Mouse (Mus musculus): Measurements from ENCODE around the gene Zfp524.

Gene Zfp524

DNA sequence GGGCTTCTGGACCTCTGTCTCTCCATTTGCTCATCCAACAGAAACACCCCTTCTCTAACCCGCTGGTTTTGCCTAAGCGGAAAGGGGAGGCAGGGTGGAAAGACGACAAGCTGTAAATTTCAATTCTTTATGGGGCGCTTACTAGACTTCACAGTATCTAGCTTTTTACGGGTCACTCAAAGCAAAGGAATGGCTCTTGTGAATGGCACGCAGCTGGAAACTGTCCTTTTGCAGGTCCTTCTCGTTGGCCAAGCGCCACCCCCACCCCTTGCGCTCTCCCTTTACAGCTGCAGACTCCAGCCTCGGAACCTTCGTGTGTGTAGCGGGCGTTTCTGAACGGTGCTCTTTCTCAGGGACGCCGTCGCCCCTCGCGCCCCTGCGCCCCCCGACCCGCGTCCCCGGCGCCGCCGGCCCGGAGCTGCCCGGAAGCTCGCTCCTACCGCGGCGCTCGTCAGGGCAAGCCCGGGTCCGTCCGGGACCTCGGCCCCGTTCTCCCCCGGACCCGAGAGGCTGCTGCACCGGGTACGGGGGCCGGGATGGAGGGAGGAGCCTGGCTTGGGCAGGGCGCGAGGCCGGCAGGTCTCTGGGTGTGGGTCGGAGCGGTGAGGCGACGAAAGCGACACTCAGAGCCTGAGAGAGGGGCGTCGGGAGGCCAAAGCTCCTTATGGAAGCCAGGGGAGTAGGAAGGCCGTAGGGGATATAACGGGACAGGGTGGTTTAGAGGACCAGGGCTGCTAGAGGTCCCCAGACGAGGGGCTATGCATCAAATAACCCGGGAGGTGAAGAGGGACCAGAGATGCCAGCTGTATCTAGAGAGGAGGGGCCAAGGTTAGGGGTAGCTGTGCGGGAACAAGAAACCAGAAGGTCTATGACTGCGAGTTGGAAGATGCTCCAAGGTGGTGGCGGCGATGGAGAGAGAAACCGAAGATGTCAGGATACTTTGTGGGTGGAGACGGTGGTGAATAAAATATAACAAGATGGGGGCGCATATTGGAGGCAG is 37.3 kb downstream of the Zfp524 start, which contains the start of gene Zfp580:
TSS of gene Zfp580 (plus strand) at position 346 of the 1,000 bp plus-strand sequence.
- peak; percentile 86 for DNase-seq (ENCODE audit: low spot score)

DNA sequence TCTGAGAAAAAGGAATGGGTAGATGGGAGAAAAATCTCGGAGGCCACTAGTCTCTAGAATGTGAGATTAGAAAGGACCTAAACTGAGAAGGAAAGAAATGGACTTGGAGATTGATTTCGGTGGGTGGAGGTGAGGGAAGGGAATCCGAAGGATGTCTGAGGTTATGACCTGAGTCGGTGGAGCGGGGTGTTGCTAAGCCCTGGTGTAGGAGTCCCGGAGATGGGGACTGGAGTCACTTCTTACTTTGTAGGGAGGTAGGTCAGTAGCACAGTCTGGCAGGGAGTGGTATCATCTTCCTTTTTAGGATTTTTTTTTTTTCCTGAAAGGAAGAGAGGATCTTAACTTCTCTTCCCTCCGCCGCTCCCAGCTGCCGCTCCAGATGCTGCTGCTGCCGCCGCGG is 38.2 kb downstream of the Zfp524 start:
- peak; percentile 35 for DNase-seq (ENCODE audit: low spot score)

GRCm38 (mm10) chr7:5052931-5053343 is 38.7 kb downstream of the Zfp524 start:
- DNase-seq (ENCODE audit: low spot score): no peak

GRCm38 (mm10) chr7:5053456-5054179 is 39.4 kb downstream of the Zfp524 start:
- DNase-seq (ENCODE audit: low spot score): peak; percentile 36

DNA sequence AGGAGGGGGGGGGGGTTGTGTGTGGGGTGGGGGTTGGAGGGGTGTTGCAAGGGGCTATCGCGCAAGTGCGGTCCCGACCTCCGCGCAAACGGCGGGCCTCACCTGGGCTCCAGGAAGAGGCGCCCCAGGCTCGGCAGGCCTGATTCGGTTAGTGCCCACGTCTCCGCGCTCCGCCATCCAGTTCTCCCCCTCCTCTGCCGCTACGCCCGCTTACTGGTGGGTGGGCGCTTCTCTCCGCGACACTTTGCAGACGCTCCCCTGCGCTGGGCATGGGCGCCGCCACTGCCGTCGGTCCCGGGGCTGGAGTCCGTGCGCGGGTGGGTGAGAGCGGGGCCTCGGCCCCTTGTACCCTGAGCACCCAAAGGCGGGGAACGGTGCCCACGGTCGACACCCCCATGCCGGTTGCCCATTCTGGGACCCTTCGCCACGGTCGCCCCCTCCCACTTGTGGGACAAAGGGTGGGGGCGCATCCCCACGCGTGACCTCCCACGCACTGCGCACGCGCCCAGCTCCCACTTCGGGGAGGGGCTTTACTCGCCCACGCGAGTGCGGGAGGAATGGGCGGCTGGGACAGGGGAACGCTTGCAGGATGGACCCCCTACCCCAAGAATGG is 42.5 kb downstream of the Zfp524 start:
- peak; percentile 30 for DNase-seq (ENCODE audit: low spot score)

- no peak for DNase-seq (ENCODE audit: low spot score)
These were observed 43.2 kb downstream of the Zfp524 start for GRCm38 (mm10) chr7:5057381-5057780.

DNA sequence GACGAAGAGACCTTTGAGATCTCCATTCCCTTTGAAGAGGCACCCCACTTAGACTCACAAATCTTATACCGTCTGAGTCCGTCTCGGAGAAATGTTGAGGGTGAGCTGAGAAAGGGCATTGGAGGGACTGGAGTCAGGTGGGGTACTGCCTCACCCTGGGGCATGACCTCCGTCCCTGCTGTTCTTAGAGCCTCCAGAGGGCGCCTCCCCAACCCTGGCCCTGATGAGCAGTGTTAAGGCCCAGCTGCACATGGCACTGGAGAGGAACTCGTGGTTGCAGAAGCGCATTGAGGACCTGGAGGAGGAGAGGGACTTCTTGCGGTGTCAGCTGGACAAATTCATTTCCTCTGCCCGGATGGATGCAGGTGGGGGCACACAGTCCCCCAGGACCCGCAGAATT is 43.6 kb downstream of the Zfp524 start:
- DNase-seq (ENCODE audit: low spot score): no peak

DNA sequence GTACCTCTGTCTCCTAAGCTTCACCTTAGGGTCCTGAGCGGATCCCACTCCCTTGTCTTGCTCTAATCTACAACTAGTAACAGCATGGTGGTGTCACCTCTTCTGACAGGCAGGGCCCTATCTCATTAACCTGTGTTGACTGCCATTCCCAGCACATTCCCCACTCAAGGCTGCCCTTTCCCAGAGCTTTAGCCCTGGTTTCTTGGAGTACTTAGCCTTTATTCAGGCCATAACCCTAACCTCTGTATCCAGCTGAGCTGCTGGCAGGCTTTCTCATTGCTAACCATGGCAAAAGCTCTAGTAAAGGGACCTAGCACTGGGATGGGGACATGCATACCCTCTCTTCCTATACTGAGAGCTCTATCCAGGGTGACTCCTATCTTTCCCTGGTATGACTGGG is 44.4 kb downstream of the Zfp524 start:
- no peak for DNase-seq (ENCODE audit: low spot score)

GRCm38 (mm10) chr7:5059421-5059820 is 45.2 kb downstream of the Zfp524 start:
- DNase-seq (ENCODE audit: low spot score): no peak

- peak; percentile 87 for DNase-seq (ENCODE audit: low spot score)
These were observed 46.1 kb downstream of the Zfp524 start for GRCm38 (mm10) chr7:5060239-5060731.

DNA sequence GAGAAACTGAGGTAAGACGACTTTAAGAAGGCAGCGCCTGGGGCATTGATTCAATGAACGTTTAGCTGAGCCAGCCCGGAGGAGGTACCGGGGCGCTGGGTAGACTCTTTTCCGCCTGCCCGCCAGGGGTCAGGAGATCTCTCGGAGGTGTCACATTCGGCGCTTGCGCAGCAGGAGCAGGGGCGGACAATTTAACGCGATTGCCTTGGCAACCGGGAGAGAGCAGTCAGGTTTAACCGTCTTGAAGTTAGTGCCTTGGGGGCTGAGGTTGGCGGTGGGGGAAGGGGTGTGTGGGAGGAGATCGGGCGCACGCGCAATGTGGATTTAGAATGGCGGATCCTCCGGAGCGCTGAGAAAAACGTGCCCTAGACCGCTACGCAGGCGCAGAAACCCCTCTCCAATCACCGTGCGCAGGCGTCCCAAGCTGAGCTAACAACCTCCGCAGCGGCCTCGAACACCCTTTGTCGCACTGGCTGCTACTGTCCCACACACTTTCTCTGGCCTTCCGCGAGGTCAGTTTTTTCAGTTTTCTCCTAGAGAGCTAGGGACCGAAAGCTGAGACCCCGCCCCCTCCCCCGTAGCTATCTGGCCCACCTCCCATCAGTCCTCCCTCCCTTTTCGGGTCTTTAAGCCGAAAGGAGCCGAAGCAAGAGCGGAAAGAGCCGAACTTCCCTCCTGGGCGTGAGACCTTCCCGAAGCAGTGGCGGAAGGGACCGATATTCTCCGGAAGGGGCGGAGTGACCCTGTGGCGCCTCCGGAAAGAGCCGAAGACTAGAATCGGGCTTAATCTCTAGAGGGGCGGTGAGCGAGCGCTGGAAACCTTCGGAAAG is 46.9 kb downstream of the Zfp524 start:
- DNase-seq (ENCODE audit: low spot score): peak; percentile 99

DNA sequence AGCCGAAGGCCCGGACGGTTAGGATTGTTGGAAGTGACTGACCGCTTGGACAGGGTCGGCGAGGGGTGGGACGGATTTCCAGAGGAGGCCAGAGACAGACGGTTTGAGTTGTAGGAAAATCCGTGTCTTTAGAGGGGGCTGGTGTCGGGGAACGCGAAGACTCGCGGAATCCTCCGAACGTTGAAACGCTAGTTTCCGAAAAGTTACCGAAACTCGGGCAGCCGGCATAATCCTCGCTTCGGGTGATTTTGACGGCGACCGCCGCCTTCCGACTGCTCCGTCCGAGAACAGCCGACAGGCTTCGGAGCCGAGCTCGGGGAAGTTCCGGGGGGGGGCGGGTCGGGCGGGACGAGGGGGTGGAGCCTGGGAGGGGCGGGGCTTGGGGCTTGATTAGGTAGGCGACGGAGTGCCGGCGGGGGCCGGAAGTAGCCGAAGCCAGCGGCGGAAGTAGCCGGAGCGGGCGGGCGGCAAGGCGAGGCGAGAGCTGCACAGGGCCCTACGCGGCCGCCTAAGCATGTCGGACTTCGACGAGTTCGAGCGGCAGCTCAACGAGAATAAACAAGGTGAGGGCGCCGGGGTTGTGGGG is 47.7 kb downstream of the Zfp524 start, which contains the start of gene U2af2:
TSS of gene U2af2 (plus strand) at position 370 of the 586 bp plus-strand sequence.
- DNase-seq (ENCODE audit: low spot score): peak; percentile 92

- DNase-seq (ENCODE audit: low spot score): peak; percentile 84
These were observed 48.3 kb downstream of the Zfp524 start for GRCm38 (mm10) chr7:5062360-5063001.

DNA sequence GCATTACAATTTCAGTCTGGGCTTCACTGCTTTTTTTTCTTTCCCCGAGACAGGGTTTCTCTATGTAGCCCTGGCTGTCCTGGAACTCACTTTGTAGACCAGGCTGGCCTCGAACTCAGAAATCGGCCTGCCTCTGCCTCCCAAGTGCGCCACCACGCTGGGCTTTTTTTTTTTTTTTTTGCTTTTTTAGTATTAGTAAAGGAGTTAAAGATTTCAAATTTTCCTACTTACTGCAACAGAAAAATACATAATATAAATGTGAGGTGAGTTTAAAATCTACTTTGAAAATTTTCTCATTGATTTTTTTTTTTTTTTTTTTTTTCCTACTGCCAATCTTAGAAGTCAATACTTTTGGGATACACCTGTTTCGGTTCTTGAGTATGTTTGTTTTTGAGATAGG is 50.7 kb downstream of the Zfp524 start:
- no peak for DNase-seq (ENCODE audit: low spot score)
